Mouse (Mus musculus) megakaryocyte, embryonic 14.5 days (primary cell): Measurements from ENCODE around the gene Myo1h. TPM values are rescaled to one million over a fixed set of nuclear protein-coding genes. Genes with fewer than 3 reads are reported as not detected.

ENCODE experiments used
- H3K27me3 ChIP-seq: replicated peaks from 2 replicates; pipeline ENCODE3; 2012; ENCODE audit warnings: inconsistent platforms
- H3K36me3 ChIP-seq: replicated peaks from 2 replicates; pipeline ENCODE3; 2012; ENCODE audit warnings: low read length, inconsistent platforms, mixed read lengths
- H3K4me1 ChIP-seq: 2 replicates; pipeline ENCODE4 v1.6.1; 2012; ENCODE audit warnings: inconsistent platforms
- H3K4me3 ChIP-seq: replicated peaks from 2 replicates; pipeline ENCODE3; 2012; ENCODE audit warnings: moderate library complexity, mild to moderate bottlenecking, inconsistent platforms
- H3K9me3 ChIP-seq: 2 replicates; pipeline ENCODE4 v1.6.1; 2012; ENCODE audit warnings: inconsistent platforms
- FLI1 ChIP-seq: IDR thresholded peaks from 2 replicates; pipeline ENCODE4 v1.6.1; 2012; ENCODE audit warnings: low read length, inconsistent platforms, mixed read lengths
- GATA1 ChIP-seq: IDR thresholded peaks from 3 replicates; pipeline ENCODE4 v1.6.1; 2012; ENCODE audit warnings: mixed read lengths, low read length, inconsistent platforms, borderline replicate concordance
- polyA plus RNA-seq: library from polyadenylated mRNA; stranded (reverse); fragments of >175 nt; gene quantifications from 2 replicates; pipeline ENCODE4 v1.2.3, GENCODE M21; 2012; ENCODE audit warnings: low replicate concordance; ENCODE audit not compliant: insufficient read depth

Myo1h gene
- polyA plus RNA-seq, 1 experiment = not detected

DNA sequence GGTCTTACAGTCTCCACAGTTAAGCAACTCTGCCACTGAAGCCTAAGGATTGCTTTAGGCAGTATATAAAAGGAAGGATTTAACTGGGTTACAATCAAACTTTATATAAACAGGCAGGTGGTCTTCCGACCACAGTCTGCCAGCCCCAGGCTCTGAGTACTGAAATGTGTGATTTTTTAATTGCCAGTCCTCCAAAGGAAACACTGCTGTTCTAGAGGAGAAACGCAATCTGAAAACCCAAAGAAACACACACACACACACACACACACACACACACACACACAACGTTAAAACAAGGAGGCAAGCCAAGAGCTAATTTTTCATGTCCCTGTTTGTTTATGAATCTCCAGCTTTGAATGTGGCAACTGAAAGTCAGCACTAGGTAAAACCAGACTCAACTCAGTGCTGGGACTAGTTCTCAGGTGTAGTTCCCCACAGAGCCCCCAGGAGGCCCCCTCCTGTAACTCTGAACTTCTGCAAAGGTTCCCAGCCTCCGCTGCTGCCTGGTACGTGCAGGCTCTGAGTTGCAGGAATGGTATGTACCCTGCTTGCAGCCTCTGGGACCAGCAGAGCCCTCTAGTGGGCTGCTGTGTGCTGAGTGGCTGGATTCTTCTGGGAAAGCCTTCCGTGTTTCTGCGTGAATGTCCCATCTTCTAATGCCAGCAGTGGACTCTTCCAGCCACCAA, 67.4 kb downstream of the Myo1h start:
- peak overlapping the region; percentile 15 for H3K4me3 ChIP-seq
- H3K27me3 ChIP-seq = peaks cover 25% of the 10 kb centered on the region
- H3K36me3 ChIP-seq = peaks cover 30% of the 10 kb centered on the region
- TF ChIP-seq GATA1 (no peak), FLI1 (no peak)
- H3K4me1 ChIP-seq = peaks cover 27% of the 10 kb centered on the region
- H3K9me3 ChIP-seq = no peaks in the 10 kb centered on the region

- no peak for TF ChIP-seq FLI1
- no peak for TF ChIP-seq GATA1
- Histone ChIP-seq H3K27me3 (peaks cover 18% of the 10 kb centered on the region), H3K4me3 (peak overlapping the region; percentile 35), H3K36me3 (peaks cover 37% of the 10 kb centered on the region), H3K9me3 (no peaks in the 10 kb centered on the region), H3K4me1 (peaks cover 27% of the 10 kb centered on the region)
These were observed 68.2 kb downstream of the Myo1h start for GRCm38 (mm10) chr5:114356936-114357751.

DNA sequence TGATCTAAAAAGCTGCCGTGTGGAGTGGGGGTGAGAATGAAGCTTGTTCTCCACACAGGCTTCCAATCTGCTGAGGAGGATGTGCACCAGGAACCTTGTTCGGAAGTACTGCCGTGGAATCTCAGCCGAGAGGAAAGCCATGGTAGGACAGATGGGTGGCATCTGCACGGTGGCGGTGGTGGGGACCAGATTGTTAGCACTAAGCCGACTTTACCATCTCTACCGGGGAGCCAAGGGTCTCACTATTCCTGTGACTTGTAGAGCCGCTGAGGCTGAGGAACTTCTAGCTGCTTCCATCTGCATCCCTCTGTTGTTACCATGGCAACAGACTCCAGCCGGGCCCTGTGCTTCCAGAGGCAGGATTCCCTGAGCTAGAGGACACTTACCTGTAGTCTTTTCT, 69.9 kb downstream of the Myo1h start:
- H3K36me3 ChIP-seq = peaks cover 54% of the 10 kb centered on the region
- no peaks in the 10 kb centered on the region for H3K9me3 ChIP-seq
- TF ChIP-seq GATA1 (no peak), FLI1 (no peak)
- H3K4me3 ChIP-seq = no peak overlapping the region
- H3K27me3 ChIP-seq = peaks cover 8% of the 10 kb centered on the region
- H3K4me1 ChIP-seq = peaks cover 27% of the 10 kb centered on the region

DNA sequence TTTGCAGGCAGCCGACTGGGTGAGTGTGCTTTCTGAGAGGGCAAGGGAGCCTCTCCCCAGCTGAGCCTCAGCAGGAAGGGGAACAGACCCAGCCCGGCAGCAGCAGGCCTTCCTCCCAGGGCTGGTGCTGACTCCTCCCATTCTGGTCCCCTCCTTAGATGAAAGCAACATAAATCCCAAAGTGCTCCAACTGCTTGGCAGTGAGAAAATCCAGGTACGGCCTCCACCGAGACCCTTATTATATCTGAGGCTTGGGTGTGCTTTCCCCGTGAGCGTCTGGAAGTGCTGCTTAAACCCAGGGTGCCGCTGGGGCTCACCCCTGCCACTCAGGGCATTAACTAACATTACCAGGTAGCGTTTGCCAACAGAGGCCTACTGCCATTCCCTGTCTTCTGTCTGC, 70.6 kb downstream of the Myo1h start:
- TF ChIP-seq FLI1 = no peak
- TF ChIP-seq GATA1 = no peak
- peaks cover 62% of the 10 kb centered on the region for H3K36me3 ChIP-seq
- H3K4me3 ChIP-seq = no peak overlapping the region
- H3K4me1 ChIP-seq = peaks cover 27% of the 10 kb centered on the region
- H3K27me3 ChIP-seq = peaks cover 3% of the 10 kb centered on the region
- no peaks in the 10 kb centered on the region for H3K9me3 ChIP-seq

- Histone ChIP-seq H3K4me1 (peaks cover 34% of the 10 kb centered on the region), H3K27me3 (no peaks in the 10 kb centered on the region), H3K9me3 (no peaks in the 10 kb centered on the region), H3K4me3 (no peak overlapping the region), H3K36me3 (peaks cover 75% of the 10 kb centered on the region)
- TF ChIP-seq GATA1 = no peak
- TF ChIP-seq FLI1 = no peak
These were observed 72.0 kb downstream of the Myo1h start for GRCm38 (mm10) chr5:114360968-114361367.

- H3K4me3 ChIP-seq = no peak overlapping the region
- H3K27me3 ChIP-seq = no peaks in the 10 kb centered on the region
- no peak for TF ChIP-seq FLI1
- TF ChIP-seq GATA1 = no peak
- H3K36me3 ChIP-seq = peaks cover 100% of the 10 kb centered on the region
- H3K9me3 ChIP-seq = no peaks in the 10 kb centered on the region
- H3K4me1 ChIP-seq = peaks cover 21% of the 10 kb centered on the region
These were observed 76.2 kb downstream of the Myo1h start for GRCm38 (mm10) chr5:114365043-114365752.

GRCm38 (mm10) chr5:114368121-114368520, 79.2 kb downstream of the Myo1h start:
- Histone ChIP-seq H3K4me1 (peaks cover 47% of the 10 kb centered on the region), H3K4me3 (no peak overlapping the region), H3K36me3 (peaks cover 98% of the 10 kb centered on the region), H3K27me3 (no peaks in the 10 kb centered on the region), H3K9me3 (no peaks in the 10 kb centered on the region)
- TF ChIP-seq GATA1 (no peak), FLI1 (no peak)

DNA sequence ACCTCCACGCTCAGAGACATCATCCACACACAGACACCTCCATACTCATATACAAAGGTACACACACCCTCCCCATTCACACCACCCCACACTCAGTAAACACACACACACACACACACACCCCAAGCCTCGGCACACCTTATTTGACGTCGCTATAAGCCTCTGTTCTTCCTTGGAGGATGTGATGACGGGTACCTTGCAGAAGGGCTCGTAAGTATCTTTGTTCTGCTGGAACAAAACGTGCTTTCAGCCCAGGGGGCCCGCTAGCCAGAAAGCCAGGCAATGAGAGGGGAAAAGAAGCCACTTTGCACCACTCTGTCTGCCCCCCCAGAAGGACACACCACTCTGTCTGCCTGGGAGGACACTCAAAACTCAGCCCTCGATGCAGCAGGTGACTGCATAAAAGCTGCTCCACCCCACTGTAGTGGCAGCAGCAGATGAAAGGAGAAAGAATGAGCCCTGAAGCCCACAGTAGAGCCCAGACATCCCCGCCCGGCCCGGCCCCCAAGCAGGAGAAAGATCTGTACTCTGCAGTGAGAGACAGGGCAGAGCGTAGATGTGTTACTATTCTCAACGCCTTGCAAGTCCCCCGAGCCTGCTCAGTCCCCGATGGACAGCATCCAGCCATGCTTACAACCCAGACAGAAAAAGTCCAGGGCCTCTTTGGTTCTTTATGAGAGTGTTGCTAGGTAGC, 80.0 kb downstream of the Myo1h start:
- H3K9me3 ChIP-seq = no peaks in the 10 kb centered on the region
- peaks cover 98% of the 10 kb centered on the region for H3K36me3 ChIP-seq
- peaks cover 56% of the 10 kb centered on the region for H3K4me1 ChIP-seq
- no peak overlapping the region for H3K4me3 ChIP-seq
- no peaks in the 10 kb centered on the region for H3K27me3 ChIP-seq
- no peak for TF ChIP-seq FLI1
- no peak for TF ChIP-seq GATA1

DNA sequence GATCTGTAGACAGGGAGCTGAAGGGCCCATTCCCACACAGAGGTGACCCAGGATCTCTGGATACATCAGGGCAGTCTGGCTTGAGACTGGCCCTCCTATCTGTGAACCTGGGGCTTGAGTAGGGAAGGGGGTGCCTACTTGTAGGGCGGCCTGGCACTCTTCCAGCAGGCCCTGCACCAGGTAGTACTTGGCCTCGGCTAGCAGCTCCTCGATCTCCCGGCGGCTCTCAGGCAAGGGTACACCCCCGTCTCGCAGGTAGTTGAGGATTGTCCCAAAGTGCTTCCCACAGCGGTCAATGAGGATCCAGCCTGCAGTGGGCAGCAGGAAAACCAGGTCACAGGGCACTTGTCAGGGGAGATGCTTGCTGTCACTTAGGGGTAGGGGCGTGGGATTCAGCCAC, 81.0 kb downstream of the Myo1h start:
- TF ChIP-seq GATA1 = no peak
- TF ChIP-seq FLI1 = no peak
- Histone ChIP-seq H3K4me1 (peaks cover 65% of the 10 kb centered on the region), H3K27me3 (no peaks in the 10 kb centered on the region), H3K36me3 (peaks cover 97% of the 10 kb centered on the region), H3K4me3 (no peak overlapping the region), H3K9me3 (no peaks in the 10 kb centered on the region)
